17 mouse cellular contexts compared by ENCODE assay signal in the genomic region with DNA sequence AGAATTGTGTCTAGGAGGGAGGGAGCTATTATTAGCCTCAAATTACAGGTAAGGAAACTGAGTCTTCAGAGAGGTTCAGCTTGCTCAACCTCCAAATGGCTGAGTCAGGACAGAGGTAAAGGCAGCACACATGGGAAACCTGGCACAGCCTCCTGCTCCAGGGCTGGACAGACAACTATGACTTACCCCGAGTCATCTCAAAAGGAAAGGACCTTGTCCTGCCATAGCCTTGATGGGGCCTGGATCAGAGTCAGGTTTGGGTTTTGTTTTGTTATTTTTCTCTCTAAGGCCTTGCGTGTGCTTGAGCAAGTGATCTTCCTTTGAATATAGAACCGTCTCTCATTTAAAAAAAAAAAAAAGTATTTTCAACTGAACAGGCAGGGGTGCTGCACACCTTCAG.
"Had no signal": no experiment of that assay in that cellular context is flagged by ENCODE, and none has a peak within 500 bp of the region (broad histone marks: within the 10 kb centered on the region; RNA-seq: fewer than 3 reads in every experiment).

No protein-coding gene starts in this region.

- H3K27me3 ChIP-seq: limb, embryonic 12.5 days; limb, embryonic 15.5 days; lung, embryonic 15.5 days; stomach, embryonic 15.5 days had no signal

- H3K9ac ChIP-seq: limb, embryonic 12.5 days; limb, embryonic 15.5 days; liver, embryonic 14.5 days; liver, postnatal 0 days; lung, embryonic 15.5 days; stomach, embryonic 15.5 days had no signal

- H3K4me3 ChIP-seq: limb, embryonic 12.5 days; limb, embryonic 15.5 days; lung, embryonic 15.5 days; stomach, embryonic 15.5 days had no signal

- H3K4me2 ChIP-seq: limb, embryonic 12.5 days; limb, embryonic 15.5 days; liver, embryonic 11.5 days; lung, embryonic 15.5 days; midbrain, embryonic 11.5 days; stomach, embryonic 15.5 days had no signal

- H3K9me3 ChIP-seq: limb, embryonic 12.5 days; limb, embryonic 15.5 days; lung, embryonic 15.5 days; stomach, embryonic 15.5 days had no signal

- DNase-seq: kidney, adult 2 months; kidney, postnatal 14 days; kidney, postnatal 4 days; left cerebral cortex, postnatal 4 days; liver, postnatal 0 days; lung, postnatal 10 days; lung, postnatal 4 days; midbrain, embryonic 14.5 days; right cerebral cortex, postnatal 4 days; thymus, postnatal 25 days had no signal

- H3K36me3 ChIP-seq: limb, embryonic 12.5 days; limb, embryonic 15.5 days; lung, embryonic 15.5 days; stomach, embryonic 15.5 days had no signal

- ATAC-seq: liver, postnatal 0 days had no signal

- H3K27ac ChIP-seq: limb, embryonic 12.5 days; limb, embryonic 15.5 days; liver, embryonic 14.5 days; lung, embryonic 15.5 days; stomach, embryonic 15.5 days had no signal
